Mouse (Mus musculus): Measurements from ENCODE around the gene Atxn10.

- no peak for TF ChIP-seq CTCF (IDR thresholded peaks at IDR 0.05; ENCODE audit: low read depth, low read length)
- no peak for TF ChIP-seq EP300 (IDR thresholded peaks at IDR 0.05; ENCODE audit: insufficient read depth, low read depth, low read length)
These were observed 92.1 kb downstream of the Atxn10 start for GRCm38 (mm10) chr15:85428140-85428539.
